Mouse (Mus musculus): Measurements from ENCODE around the gene Reep6. TPM values are rescaled to one million over a fixed set of nuclear protein-coding genes. Genes with fewer than 3 reads are reported as not detected.
"Not testable (repeated sequence)": the region's sequence is repeated elsewhere in the genome, so short reads cannot be mapped to it uniquely, and the experiment has no call there.

Gene Reep6
- polyA plus RNA-seq, 1 experiment from 2014 or later, result 4.3 TPM

GRCm38 (mm10) chr10:80336263-80336662 lies 6.5 kb downstream of the Reep6 start:
- H3K27me3 ChIP-seq, result peaks cover 46% of the 10 kb centered on the region
- ATAC-seq (ENCODE audit: low FRiP score, low read depth), result no peak
- H3K4me1 ChIP-seq, result peaks cover 6% of the 10 kb centered on the region; the same call in 1 of the 2 replicates
- H3K9me3 ChIP-seq, result no peaks in the 10 kb centered on the region
- H3K4me2 ChIP-seq (replicated peaks), result no peak overlapping the region
- no peak overlapping the region for H3K9ac ChIP-seq (replicated peaks)
- H3K4me3 ChIP-seq, result no peak overlapping the region
- no peaks in the 10 kb centered on the region for H3K36me3 ChIP-seq
- WGBS, result 90% methylated on average over 12 of the region's 12 CpGs
- H3K27ac ChIP-seq (replicated peaks), result no peak overlapping the region

- Histone ChIP-seq H3K36me3 (no peaks in the 10 kb centered on the region), H3K4me1 (peaks cover 28% of the 10 kb centered on the region), H3K9ac (replicated peaks) (no peak overlapping the region), H3K4me2 (replicated peaks) (peak overlapping the region; percentile 21; the same call in 1 of the 2 replicates), H3K27me3 (peaks cover 70% of the 10 kb centered on the region), H3K9me3 (no peaks in the 10 kb centered on the region), H3K27ac (replicated peaks) (no peak overlapping the region), H3K4me3 (no peak overlapping the region)
- no peak for ATAC-seq (ENCODE audit: low FRiP score, low read depth)
- WGBS, result 22% methylated on average over 19 of the region's 19 CpGs
Measured at GRCm38 (mm10) chr10:80339941-80340750, 10.4 kb downstream of the Reep6 start.

- Histone ChIP-seq H3K4me3 (no peak overlapping the region), H3K4me2 (replicated peaks) (no peak overlapping the region), H3K9me3 (no peaks in the 10 kb centered on the region), H3K27ac (replicated peaks) (no peak overlapping the region), H3K36me3 (no peaks in the 10 kb centered on the region), H3K9ac (replicated peaks) (no peak overlapping the region), H3K27me3 (peaks cover 75% of the 10 kb centered on the region), H3K4me1 (peaks cover 30% of the 10 kb centered on the region)
- WGBS, result 7% methylated on average over 21 of the region's 21 CpGs
- no peak for ATAC-seq (ENCODE audit: low FRiP score, low read depth)
Measured at GRCm38 (mm10) chr10:80341026-80341425, 11.3 kb downstream of the Reep6 start.

GRCm38 (mm10) chr10:80341491-80342304 lies 11.9 kb downstream of the Reep6 start:
- peak overlapping the region; percentile 33 for H3K4me3 ChIP-seq
- H3K36me3 ChIP-seq, result no peaks in the 10 kb centered on the region
- no peaks in the 10 kb centered on the region for H3K9me3 ChIP-seq
- peak overlapping the region; percentile 53 for H3K4me2 ChIP-seq (replicated peaks)
- H3K4me1 ChIP-seq, result peaks cover 30% of the 10 kb centered on the region
- no peak for ATAC-seq (ENCODE audit: low FRiP score, low read depth)
- 2% methylated on average over 46 of the region's 47 CpGs for WGBS
- H3K27ac ChIP-seq (replicated peaks), result no peak overlapping the region
- H3K27me3 ChIP-seq, result peaks cover 80% of the 10 kb centered on the region
- H3K9ac ChIP-seq (replicated peaks), result no peak overlapping the region

GRCm38 (mm10) chr10:80342305-80342748 lies 12.6 kb downstream of the Reep6 start:
- no peak overlapping the region for H3K9ac ChIP-seq (replicated peaks)

GRCm38 (mm10) chr10:80342749-80343424 lies 13.1 kb downstream of the Reep6 start:
- Histone ChIP-seq H3K27me3 (peaks cover 92% of the 10 kb centered on the region), H3K27ac (replicated peaks) (no peak overlapping the region), H3K4me3 (peak overlapping the region; percentile 33), H3K9ac (replicated peaks) (0 out of 2 replicates have a peak overlapping the region, but pooled peaks have one; percentile 39), H3K36me3 (no peaks in the 10 kb centered on the region), H3K4me1 (peaks cover 33% of the 10 kb centered on the region), H3K4me2 (replicated peaks) (peak overlapping the region; percentile 53), H3K9me3 (no peaks in the 10 kb centered on the region)
- under 1% methylated on average over 33 of the region's 33 CpGs for WGBS
- peak; percentile 59 for ATAC-seq (ENCODE audit: low FRiP score, low read depth)

More at GRCm38 (mm10) chr10:80342305-80342748, 12.6 kb downstream of the Reep6 start:
- Histone ChIP-seq H3K9me3 (no peaks in the 10 kb centered on the region), H3K4me2 (replicated peaks) (peak overlapping the region; percentile 53), H3K36me3 (no peaks in the 10 kb centered on the region), H3K27ac (replicated peaks) (no peak overlapping the region), H3K4me1 (peaks cover 30% of the 10 kb centered on the region), H3K27me3 (peaks cover 86% of the 10 kb centered on the region), H3K4me3 (peak overlapping the region; percentile 33)
- 2% methylated on average over 26 of the region's 26 CpGs for WGBS
- ATAC-seq (ENCODE audit: low FRiP score, low read depth), result 0 out of 2 replicates have a peak, but pooled peaks have one; percentile 5

GRCm38 (mm10) chr10:80343425-80343895 lies 13.7 kb downstream of the Reep6 start:
- H3K4me1 ChIP-seq, result peaks cover 38% of the 10 kb centered on the region
- ATAC-seq (ENCODE audit: low FRiP score, low read depth), result peak; percentile 28

GRCm38 (mm10) chr10:80344131-80344661 lies 14.4 kb downstream of the Reep6 start:
- Histone ChIP-seq H3K36me3 (no peaks in the 10 kb centered on the region), H3K4me3 (no peak overlapping the region), H3K9ac (replicated peaks) (no peak overlapping the region), H3K9me3 (no peaks in the 10 kb centered on the region), H3K27me3 (peaks cover 98% of the 10 kb centered on the region), H3K4me2 (replicated peaks) (no peak overlapping the region), H3K27ac (replicated peaks) (no peak overlapping the region), H3K4me1 (peaks cover 45% of the 10 kb centered on the region)
- ATAC-seq (ENCODE audit: low FRiP score, low read depth), result no peak
- 44% methylated on average over 9 of the region's 9 CpGs for WGBS

More at GRCm38 (mm10) chr10:80343425-80343895, 13.7 kb downstream of the Reep6 start:
- 27% methylated on average over 13 of the region's 13 CpGs for WGBS
- Histone ChIP-seq H3K4me2 (replicated peaks) (peak overlapping the region; percentile 53), H3K27ac (replicated peaks) (no peak overlapping the region), H3K36me3 (no peaks in the 10 kb centered on the region), H3K9ac (replicated peaks) (0 out of 2 replicates have a peak overlapping the region, but pooled peaks have one; percentile 11), H3K4me3 (peak overlapping the region; percentile 33), H3K27me3 (peaks cover 93% of the 10 kb centered on the region), H3K9me3 (no peaks in the 10 kb centered on the region)

- 2% methylated on average over 16 of the region's 16 CpGs for WGBS
- Histone ChIP-seq H3K9me3 (no peaks in the 10 kb centered on the region), H3K27me3 (peaks cover 99% of the 10 kb centered on the region), H3K4me1 (peaks cover 45% of the 10 kb centered on the region), H3K4me2 (replicated peaks) (0 out of 2 replicates have a peak overlapping the region, but pooled peaks have one; percentile 17), H3K4me3 (0 out of 2 replicates have a peak overlapping the region, but pooled peaks have one; percentile 7), H3K9ac (replicated peaks) (no peak overlapping the region), H3K27ac (replicated peaks) (no peak overlapping the region), H3K36me3 (no peaks in the 10 kb centered on the region)
- no peak for ATAC-seq (ENCODE audit: low FRiP score, low read depth)
Measured at GRCm38 (mm10) chr10:80345122-80345521, 15.4 kb downstream of the Reep6 start.

- H3K36me3 ChIP-seq; H3K4me2 ChIP-seq (replicated peaks); H3K9me3 ChIP-seq; H3K4me3 ChIP-seq; ATAC-seq (ENCODE audit: low FRiP score, low read depth); H3K27ac ChIP-seq (replicated peaks); H3K9ac ChIP-seq (replicated peaks): not testable (repeated sequence)
- 76% methylated on average over 6 of the region's 6 CpGs for WGBS
- Histone ChIP-seq H3K4me1 (peaks cover 42% of the 10 kb centered on the region), H3K27me3 (peaks cover 98% of the 10 kb centered on the region)
Measured at GRCm38 (mm10) chr10:80345929-80346328, 16.2 kb downstream of the Reep6 start.

GRCm38 (mm10) chr10:80347514-80347967 lies 17.8 kb downstream of the Reep6 start:
- no peak overlapping the region for H3K4me3 ChIP-seq
- H3K27ac ChIP-seq (replicated peaks), result no peak overlapping the region
- H3K4me2 ChIP-seq (replicated peaks), result no peak overlapping the region
- no peaks in the 10 kb centered on the region for H3K36me3 ChIP-seq
- H3K9me3 ChIP-seq, result no peaks in the 10 kb centered on the region
- H3K4me1 ChIP-seq, result peaks cover 32% of the 10 kb centered on the region
- peaks cover 98% of the 10 kb centered on the region for H3K27me3 ChIP-seq
- ATAC-seq (ENCODE audit: low FRiP score, low read depth), result no peak
- no peak overlapping the region for H3K9ac ChIP-seq (replicated peaks)
- 16% methylated on average over 17 of the region's 17 CpGs for WGBS

Data from midbrain, embryonic 12.5 days (tissue).